Mouse (Mus musculus): ENCODE data around the gene Siae.
A peak's percentile ranks its signal among the peaks of the same experiment; 100 is the strongest.

Siae gene

DNA sequence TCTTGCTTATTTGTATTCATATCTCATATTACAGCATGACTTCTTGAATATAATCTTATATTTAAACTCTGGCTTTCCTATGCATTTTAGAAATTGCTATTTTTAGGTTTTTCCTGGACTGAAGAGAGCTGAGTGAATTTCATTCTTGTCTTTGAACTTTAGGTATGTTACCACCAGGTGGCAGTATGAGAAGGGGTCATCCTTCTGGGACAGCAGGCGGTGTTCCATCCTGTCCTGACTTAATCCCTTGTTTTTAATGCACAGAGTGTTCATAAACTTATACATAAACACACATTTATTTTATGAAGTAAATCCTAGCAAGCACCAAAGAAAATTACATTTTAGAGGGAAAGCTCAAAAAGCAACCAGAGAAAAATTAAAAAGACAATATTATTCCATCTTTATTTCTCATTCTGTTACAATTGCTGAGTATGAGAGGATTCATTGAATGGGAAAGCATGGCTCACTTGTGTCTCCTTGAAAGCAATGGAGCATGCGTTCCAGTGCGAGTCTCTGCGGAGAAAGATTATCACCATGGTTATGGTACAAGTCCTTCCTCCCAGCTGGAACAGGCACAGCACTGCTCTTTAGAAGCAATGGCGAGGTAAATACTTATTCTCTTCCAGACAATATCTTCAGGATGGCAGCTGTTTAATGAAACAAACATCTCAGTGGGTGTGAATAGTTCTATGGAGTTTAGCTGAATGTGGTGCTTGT, 134.6 kb downstream of the Siae start:
- DNase-seq = peak; percentile 33
